Mouse (Mus musculus): ENCODE measurements at regions not wholly inside any gene's neighbourhood (a gene's known extent, or its start where the extent isn't known, plus 50 kb on each side); places are given as distances from the start of the nearest gene placed in this dataset.
"Not testable (repeated sequence)": the region's sequence is repeated elsewhere in the genome, so short reads cannot be mapped to it uniquely, and the experiment has no call there.

DNA sequence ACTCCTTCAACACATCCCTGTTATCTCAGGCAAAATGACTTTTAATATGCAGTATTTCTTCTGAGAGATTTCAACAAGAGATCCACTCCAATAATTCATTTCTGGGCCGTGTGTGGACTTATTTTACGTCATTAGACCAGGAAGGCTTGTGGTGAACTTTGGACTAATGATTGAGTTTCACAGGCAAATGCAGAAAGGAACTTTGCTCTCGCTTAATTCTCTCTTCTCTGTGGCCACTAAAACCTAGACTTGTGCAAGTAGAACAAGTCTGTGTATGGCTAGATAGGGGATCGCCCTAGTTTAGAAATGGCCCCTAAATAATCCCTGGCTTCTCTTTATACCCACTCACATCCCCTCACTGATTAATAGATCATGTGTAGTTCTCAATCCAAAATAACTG, 50.6 kb upstream of the Ppp1r12a start:
- no peak overlapping the region for H3K9ac ChIP-seq (ENCODE audit: low read length)
- H3K4me1 ChIP-seq (replicated peaks; ENCODE audit: control insufficient read depth, insufficient read depth, low read length): no peaks in the 10 kb centered on the region
- ATAC-seq (replicated peaks; ENCODE audit: low FRiP score): no peak
- 95% methylated on average over 4 of the region's 4 CpGs for WGBS
- no peaks in the 10 kb centered on the region for H3K36me3 ChIP-seq (ENCODE audit: control insufficient read depth, insufficient read depth, low read length)
- no peak overlapping the region for H3K4me2 ChIP-seq (ENCODE audit: low read depth, low read length, severe bottlenecking)
- no peak overlapping the region for H3K27ac ChIP-seq (ENCODE audit: low read depth, low read length)
- no peaks in the 10 kb centered on the region for H3K9me3 ChIP-seq (ENCODE audit: control insufficient read depth, low read length)
- H3K27me3 ChIP-seq (ENCODE audit: control insufficient read depth, insufficient read depth, low read length): no peaks in the 10 kb centered on the region
- no peak overlapping the region for H3K4me3 ChIP-seq (ENCODE audit: low read depth, low read length)
- DNase-seq (ENCODE audit: low spot score): no peak

DNA sequence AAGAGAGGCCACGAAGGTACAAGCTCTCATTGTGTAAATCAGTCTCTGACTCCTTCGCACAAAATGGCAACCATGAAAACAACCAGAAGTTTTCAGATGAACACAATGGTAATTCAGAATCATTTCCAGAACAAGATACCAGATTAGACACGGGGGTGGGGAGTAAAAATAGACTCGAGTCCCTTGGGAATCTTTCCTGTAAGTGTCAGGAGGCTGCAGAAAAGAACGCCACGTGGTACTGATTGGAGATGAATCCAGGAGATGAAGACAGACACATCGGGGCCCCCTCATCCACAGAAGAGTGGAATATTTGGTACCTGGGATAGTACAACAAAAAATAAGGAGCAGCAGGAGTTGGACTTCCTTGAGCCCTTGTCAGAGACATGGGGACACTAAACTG, 51.1 kb upstream of the Ppp1r12a start:
- Histone ChIP-seq H3K27me3 (ENCODE audit: control insufficient read depth, insufficient read depth, low read length) (no peaks in the 10 kb centered on the region), H3K4me1 (replicated peaks; ENCODE audit: control insufficient read depth, insufficient read depth, low read length) (no peaks in the 10 kb centered on the region), H3K4me2 (ENCODE audit: low read depth, low read length, severe bottlenecking) (no peak overlapping the region), H3K4me3 (ENCODE audit: low read depth, low read length) (no peak overlapping the region), H3K27ac (ENCODE audit: low read depth, low read length) (no peak overlapping the region), H3K9ac (ENCODE audit: low read length) (no peak overlapping the region), H3K9me3 (ENCODE audit: control insufficient read depth, low read length) (no peaks in the 10 kb centered on the region), H3K36me3 (ENCODE audit: control insufficient read depth, insufficient read depth, low read length) (no peaks in the 10 kb centered on the region)
- DNase-seq (ENCODE audit: low spot score): no peak
- WGBS: 76% methylated on average over 7 of the region's 7 CpGs
- ATAC-seq (replicated peaks; ENCODE audit: low FRiP score): no peak

DNA sequence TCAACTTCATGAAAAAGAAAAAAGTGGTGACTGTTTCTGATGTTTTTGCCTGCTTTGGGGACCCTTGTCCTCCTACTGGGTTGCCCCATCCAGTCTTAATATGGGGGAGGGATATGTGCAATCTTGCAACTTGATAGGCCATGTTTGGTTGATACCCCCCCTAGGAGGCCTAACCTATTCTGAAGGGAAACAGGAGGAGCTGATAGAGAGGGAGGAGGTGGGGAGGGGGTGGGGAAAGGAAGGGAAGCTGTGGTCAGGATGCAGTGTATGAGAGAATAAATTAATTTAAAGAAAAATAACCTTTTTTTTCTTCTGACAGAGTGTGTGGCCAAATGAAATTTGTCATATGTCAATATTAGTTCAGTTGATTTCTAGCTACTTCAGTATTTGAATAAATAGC, 51.8 kb upstream of the Ppp1r12a start:
- Histone ChIP-seq H3K4me1 (replicated peaks; ENCODE audit: control insufficient read depth, insufficient read depth, low read length) (no peaks in the 10 kb centered on the region), H3K4me3 (ENCODE audit: low read depth, low read length) (no peak overlapping the region), H3K36me3 (ENCODE audit: control insufficient read depth, insufficient read depth, low read length) (no peaks in the 10 kb centered on the region), H3K4me2 (ENCODE audit: low read depth, low read length, severe bottlenecking) (no peak overlapping the region), H3K27ac (ENCODE audit: low read depth, low read length) (no peak overlapping the region), H3K9ac (ENCODE audit: low read length) (no peak overlapping the region), H3K9me3 (ENCODE audit: control insufficient read depth, low read length) (no peaks in the 10 kb centered on the region), H3K27me3 (ENCODE audit: control insufficient read depth, insufficient read depth, low read length) (no peaks in the 10 kb centered on the region)
- DNase-seq (ENCODE audit: low spot score): no peak
- ATAC-seq (replicated peaks; ENCODE audit: low FRiP score): no peak

DNA sequence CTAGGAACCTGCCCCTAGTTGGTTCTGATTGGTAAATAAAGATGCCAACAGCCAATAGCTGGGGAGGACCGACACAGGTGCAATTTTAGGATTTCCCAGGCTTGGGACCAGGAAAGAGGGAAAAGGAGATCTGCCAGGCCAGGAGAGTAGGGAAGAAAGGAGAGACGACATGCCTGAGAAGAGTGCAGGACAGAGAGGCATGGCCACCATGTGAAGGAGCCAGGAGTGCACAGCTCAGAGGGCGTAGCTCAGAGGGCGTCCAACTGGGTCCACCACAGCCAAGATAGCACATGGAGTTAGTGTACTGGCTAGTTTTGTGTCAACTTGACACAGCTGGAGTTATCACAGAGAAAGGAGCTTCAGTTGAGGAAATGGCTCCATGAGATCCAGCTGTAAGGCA, 53.5 kb upstream of the Ppp1r12a start:
- H3K36me3 ChIP-seq (ENCODE audit: control insufficient read depth, insufficient read depth, low read length); ATAC-seq (replicated peaks; ENCODE audit: low FRiP score); H3K4me2 ChIP-seq (ENCODE audit: low read depth, low read length, severe bottlenecking); H3K9ac ChIP-seq (ENCODE audit: low read length); H3K9me3 ChIP-seq (ENCODE audit: control insufficient read depth, low read length); DNase-seq (ENCODE audit: low spot score); H3K27me3 ChIP-seq (ENCODE audit: control insufficient read depth, insufficient read depth, low read length); H3K4me3 ChIP-seq (ENCODE audit: low read depth, low read length); H3K4me1 ChIP-seq (replicated peaks; ENCODE audit: control insufficient read depth, insufficient read depth, low read length); H3K27ac ChIP-seq (ENCODE audit: low read depth, low read length): not testable (repeated sequence)
- WGBS: 86% methylated on average over 4 of the region's 4 CpGs

DNA sequence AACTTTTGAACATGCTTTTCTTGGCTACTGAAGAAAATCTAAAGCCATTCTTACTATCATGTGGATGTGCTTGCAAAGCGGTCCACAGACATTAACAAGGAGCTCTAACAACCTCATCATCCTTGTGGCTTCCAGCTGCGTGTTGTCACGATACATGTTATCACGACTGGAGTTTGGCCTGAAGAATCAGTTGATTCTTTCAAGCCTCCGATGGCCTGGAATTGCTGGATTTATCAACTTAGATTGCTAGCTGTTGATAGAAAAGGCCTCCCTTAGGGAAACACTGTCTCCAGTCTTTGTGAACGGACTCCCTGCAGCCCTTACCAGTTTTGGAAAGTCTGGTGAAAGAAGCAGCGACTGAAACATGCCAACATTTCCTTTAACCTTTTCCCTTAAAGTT, 60.5 kb upstream of the Ppp1r12a start:
- H3K36me3 ChIP-seq (ENCODE audit: control insufficient read depth, insufficient read depth, low read length): no peaks in the 10 kb centered on the region
- no peak overlapping the region for H3K9ac ChIP-seq (ENCODE audit: low read length)
- ATAC-seq (replicated peaks; ENCODE audit: low FRiP score) (no peak), DNase-seq (ENCODE audit: low spot score) (no peak)
- no peak overlapping the region for H3K4me2 ChIP-seq (ENCODE audit: low read depth, low read length, severe bottlenecking)
- 92% methylated on average over 7 of the region's 7 CpGs for whole genome bisulfite sequencing
- H3K27ac ChIP-seq (ENCODE audit: low read depth, low read length): no peak overlapping the region
- no peak overlapping the region for H3K4me3 ChIP-seq (ENCODE audit: low read depth, low read length)
- no peaks in the 10 kb centered on the region for H3K9me3 ChIP-seq (ENCODE audit: control insufficient read depth, low read length)
- H3K4me1 ChIP-seq (replicated peaks; ENCODE audit: control insufficient read depth, insufficient read depth, low read length): no peaks in the 10 kb centered on the region
- no peaks in the 10 kb centered on the region for H3K27me3 ChIP-seq (ENCODE audit: control insufficient read depth, insufficient read depth, low read length)

DNA sequence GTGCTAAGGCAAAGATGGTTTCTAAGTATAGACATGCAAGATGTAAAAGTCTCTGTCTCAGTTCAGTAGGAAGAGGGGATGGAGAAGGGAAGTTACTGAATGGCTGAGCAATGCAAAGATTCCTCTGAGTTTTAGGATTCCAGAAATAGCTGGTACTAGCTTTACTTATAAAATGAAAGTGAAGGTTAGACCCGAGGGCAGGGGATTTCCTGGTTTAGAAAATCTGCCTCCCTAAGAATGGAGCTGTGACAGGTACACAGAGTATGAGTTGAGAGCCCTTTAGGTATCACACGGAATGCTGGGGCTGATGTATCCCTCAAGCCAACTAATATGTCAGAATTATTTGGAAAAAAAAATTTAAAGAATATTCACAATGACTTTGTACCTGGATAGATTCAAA, 69.0 kb upstream of the Ppp1r12a start:
- no peak overlapping the region for H3K9ac ChIP-seq (ENCODE audit: low read length)

DNA sequence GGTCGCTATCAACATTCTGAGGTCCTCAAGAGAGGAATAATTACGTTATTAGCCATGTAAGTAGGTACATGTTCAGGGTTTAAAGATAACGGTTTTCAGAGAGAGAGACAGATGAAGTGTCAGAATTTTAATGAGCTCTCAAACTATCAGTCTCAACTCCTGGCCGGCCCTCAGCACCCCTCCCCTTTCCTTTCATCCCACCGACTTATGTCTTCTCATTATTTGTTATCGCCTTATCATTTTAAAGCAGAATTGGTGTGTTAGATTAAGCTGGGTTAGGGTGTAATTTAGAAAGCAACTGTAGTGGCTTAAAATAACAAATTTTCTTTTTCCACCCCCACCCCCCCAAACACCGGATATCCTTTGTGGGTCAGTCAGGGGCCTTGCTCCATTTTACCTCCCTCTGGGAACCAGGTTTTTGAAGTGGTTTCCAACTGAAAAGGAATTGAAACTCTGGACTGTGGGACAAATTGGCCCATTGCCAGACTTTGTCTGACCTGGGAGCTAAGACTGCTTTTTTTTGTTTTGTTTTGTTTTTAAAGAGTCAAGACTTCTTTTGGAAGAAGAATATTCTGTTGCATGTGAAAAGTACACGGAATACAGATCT, 72.5 kb upstream of the Ppp1r12a start:
- H3K36me3 ChIP-seq (ENCODE audit: control insufficient read depth, insufficient read depth, low read length): no peaks in the 10 kb centered on the region
- H3K4me3 ChIP-seq (ENCODE audit: low read depth, low read length): no peak overlapping the region
- no peak overlapping the region for H3K9ac ChIP-seq (ENCODE audit: low read length)
- ATAC-seq (replicated peaks; ENCODE audit: low FRiP score) (0 out of 2 replicates have a peak, but pooled peaks have one; percentile 39), DNase-seq (ENCODE audit: low spot score) (no peak)
- H3K4me1 ChIP-seq (replicated peaks; ENCODE audit: control insufficient read depth, insufficient read depth, low read length): no peaks in the 10 kb centered on the region
- 62% methylated on average over 8 of the region's 8 CpGs for WGBS
- H3K27ac ChIP-seq (ENCODE audit: low read depth, low read length): no peak overlapping the region
- H3K9me3 ChIP-seq (ENCODE audit: control insufficient read depth, low read length): no peaks in the 10 kb centered on the region
- H3K4me2 ChIP-seq (ENCODE audit: low read depth, low read length, severe bottlenecking): no peak overlapping the region
- H3K27me3 ChIP-seq (ENCODE audit: control insufficient read depth, insufficient read depth, low read length): no peaks in the 10 kb centered on the region

More for the DNA sequence above, 69.0 kb upstream of the Ppp1r12a start:
- H3K27me3 ChIP-seq (ENCODE audit: control insufficient read depth, insufficient read depth, low read length): no peaks in the 10 kb centered on the region
- no peak overlapping the region for H3K4me3 ChIP-seq (ENCODE audit: low read depth, low read length)
- no peaks in the 10 kb centered on the region for H3K36me3 ChIP-seq (ENCODE audit: control insufficient read depth, insufficient read depth, low read length)
- H3K4me2 ChIP-seq (ENCODE audit: low read depth, low read length, severe bottlenecking): no peak overlapping the region
- no peak for ATAC-seq (replicated peaks; ENCODE audit: low FRiP score)
- H3K9me3 ChIP-seq (ENCODE audit: control insufficient read depth, low read length): no peaks in the 10 kb centered on the region
- WGBS: 81% methylated on average over 2 of the region's 2 CpGs
- H3K4me1 ChIP-seq (replicated peaks; ENCODE audit: control insufficient read depth, insufficient read depth, low read length): no peaks in the 10 kb centered on the region
- no peak for DNase-seq (ENCODE audit: low spot score)
- H3K27ac ChIP-seq (ENCODE audit: low read depth, low read length): no peak overlapping the region

DNA sequence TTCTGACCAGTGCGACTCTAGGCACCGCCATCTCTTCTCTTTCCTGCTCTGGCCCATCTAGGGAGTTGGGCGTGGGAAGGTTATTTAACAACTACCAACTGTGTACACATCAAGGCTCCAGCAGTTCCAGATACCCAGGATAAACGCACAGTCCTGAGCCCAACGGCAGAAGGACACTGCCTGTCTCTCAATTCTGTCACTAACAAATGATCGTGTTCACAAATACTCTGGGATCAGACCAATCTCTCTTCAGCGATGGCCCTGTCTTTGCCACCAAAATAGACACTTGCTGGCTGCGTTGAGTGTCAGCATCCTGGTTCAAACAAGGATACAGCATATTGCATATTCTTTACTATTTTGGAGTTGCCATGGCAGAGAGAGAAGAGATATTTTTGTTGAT, 73.1 kb upstream of the Ppp1r12a start:
- no peaks in the 10 kb centered on the region for H3K9me3 ChIP-seq (ENCODE audit: control insufficient read depth, low read length)
- no peak overlapping the region for H3K4me2 ChIP-seq (ENCODE audit: low read depth, low read length, severe bottlenecking)
- no peaks in the 10 kb centered on the region for H3K27me3 ChIP-seq (ENCODE audit: control insufficient read depth, insufficient read depth, low read length)
- H3K27ac ChIP-seq (ENCODE audit: low read depth, low read length): no peak overlapping the region
- H3K9ac ChIP-seq (ENCODE audit: low read length): no peak overlapping the region
- DNase-seq (ENCODE audit: low spot score) (no peak), ATAC-seq (replicated peaks; ENCODE audit: low FRiP score) (0 out of 2 replicates have a peak, but pooled peaks have one; percentile 10)
- H3K36me3 ChIP-seq (ENCODE audit: control insufficient read depth, insufficient read depth, low read length): no peaks in the 10 kb centered on the region
- 84% methylated on average over 8 of the region's 8 CpGs for WGBS
- H3K4me1 ChIP-seq (replicated peaks; ENCODE audit: control insufficient read depth, insufficient read depth, low read length): no peaks in the 10 kb centered on the region
- no peak overlapping the region for H3K4me3 ChIP-seq (ENCODE audit: low read depth, low read length)

DNA sequence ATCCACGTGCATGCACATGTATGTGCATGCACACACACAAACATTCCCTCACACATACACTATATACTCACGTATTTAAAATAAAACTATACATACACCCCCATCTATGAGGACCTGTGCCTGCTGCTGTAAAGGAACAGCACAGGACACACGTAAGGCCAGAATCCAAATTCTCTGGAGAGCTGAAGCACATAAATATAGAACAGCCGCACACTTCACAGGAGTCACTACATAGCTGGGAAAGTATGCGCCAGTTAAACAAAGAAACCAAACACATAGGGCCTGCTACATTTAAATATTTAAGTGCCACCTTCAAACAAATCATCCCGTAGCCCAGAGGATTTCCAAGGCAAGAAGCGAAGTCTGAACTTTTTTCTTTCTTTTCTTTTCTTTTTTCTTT, 73.8 kb upstream of the Ppp1r12a start:
- 78% methylated on average over 7 of the region's 7 CpGs for WGBS
- Histone ChIP-seq H3K4me3 (ENCODE audit: low read depth, low read length) (no peak overlapping the region), H3K9me3 (ENCODE audit: control insufficient read depth, low read length) (no peaks in the 10 kb centered on the region), H3K36me3 (ENCODE audit: control insufficient read depth, insufficient read depth, low read length) (no peaks in the 10 kb centered on the region), H3K27ac (ENCODE audit: low read depth, low read length) (no peak overlapping the region), H3K4me1 (replicated peaks; ENCODE audit: control insufficient read depth, insufficient read depth, low read length) (no peaks in the 10 kb centered on the region), H3K4me2 (ENCODE audit: low read depth, low read length, severe bottlenecking) (no peak overlapping the region), H3K27me3 (ENCODE audit: control insufficient read depth, insufficient read depth, low read length) (no peaks in the 10 kb centered on the region), H3K9ac (ENCODE audit: low read length) (no peak overlapping the region)
- DNase-seq (ENCODE audit: low spot score) (no peak), ATAC-seq (replicated peaks; ENCODE audit: low FRiP score) (no peak)
